Mouse (Mus musculus): ENCODE data around the gene Pde8a. TPM values are rescaled to one million over a fixed set of nuclear protein-coding genes. Genes with fewer than 3 reads are reported as not detected.

Gene Pde8a
- polyA plus RNA-seq, 1 experiment from 2014 or later: 1.9 TPM

GRCm38 (mm10) chr7:81298206-81298605, 84.8 kb downstream of the Pde8a start:
- ATAC-seq: no peak
- no peak overlapping the region for H3K4me3 ChIP-seq
- H3K27ac ChIP-seq: no peak overlapping the region
- H3K4me1 ChIP-seq: peaks cover 6% of the 10 kb centered on the region; the same call in 1 of the 2 replicates
- no peak overlapping the region for H3K9ac ChIP-seq
- WGBS: 40% methylated on average over 6 of the region's 6 CpGs
- no peaks in the 10 kb centered on the region for H3K27me3 ChIP-seq
- no peaks in the 10 kb centered on the region for H3K9me3 ChIP-seq (replicated peaks)
- no peaks in the 10 kb centered on the region for H3K36me3 ChIP-seq (ENCODE audit: poor library complexity, severe bottlenecking)
- H3K4me2 ChIP-seq: no peak overlapping the region

- H3K9me3 ChIP-seq (replicated peaks): no peaks in the 10 kb centered on the region
- H3K9ac ChIP-seq: no peak overlapping the region
- peaks cover 6% of the 10 kb centered on the region; the same call in 1 of the 2 replicates for H3K4me1 ChIP-seq
- H3K27me3 ChIP-seq: no peaks in the 10 kb centered on the region
- no peak overlapping the region for H3K4me3 ChIP-seq
- H3K36me3 ChIP-seq (ENCODE audit: poor library complexity, severe bottlenecking): no peaks in the 10 kb centered on the region
- H3K4me2 ChIP-seq: no peak overlapping the region
- no peak for ATAC-seq
- 42% methylated on average over 7 of the region's 7 CpGs for WGBS
- H3K27ac ChIP-seq: no peak overlapping the region
Measured at GRCm38 (mm10) chr7:81301323-81301722, 87.9 kb downstream of the Pde8a start.

- Histone ChIP-seq H3K9ac (no peak overlapping the region), H3K27me3 (no peaks in the 10 kb centered on the region), H3K36me3 (ENCODE audit: poor library complexity, severe bottlenecking) (no peaks in the 10 kb centered on the region), H3K27ac (no peak overlapping the region), H3K4me3 (no peak overlapping the region), H3K4me1 (peaks cover 6% of the 10 kb centered on the region; the same call in 1 of the 2 replicates), H3K4me2 (no peak overlapping the region), H3K9me3 (replicated peaks) (no peaks in the 10 kb centered on the region)
- ATAC-seq: no peak
- 88% methylated on average over 2 of the region's 2 CpGs for WGBS
Measured at GRCm38 (mm10) chr7:81303682-81304081, 90.3 kb downstream of the Pde8a start.

- no peak for ATAC-seq
- Histone ChIP-seq H3K4me3 (no peak overlapping the region), H3K4me2 (no peak overlapping the region), H3K9ac (no peak overlapping the region), H3K9me3 (replicated peaks) (no peaks in the 10 kb centered on the region), H3K27ac (no peak overlapping the region), H3K36me3 (ENCODE audit: poor library complexity, severe bottlenecking) (no peaks in the 10 kb centered on the region), H3K27me3 (no peaks in the 10 kb centered on the region), H3K4me1 (peaks cover 6% of the 10 kb centered on the region; the same call in 1 of the 2 replicates)
- 89% methylated on average over 5 of the region's 5 CpGs for WGBS
Measured at GRCm38 (mm10) chr7:81304100-81304499, 90.7 kb downstream of the Pde8a start.

- no peak overlapping the region for H3K4me2 ChIP-seq
- H3K4me1 ChIP-seq: peaks cover 6% of the 10 kb centered on the region; the same call in 1 of the 2 replicates
- no peak for ATAC-seq
- no peak overlapping the region for H3K27ac ChIP-seq
- no peak overlapping the region for H3K9ac ChIP-seq
- H3K4me3 ChIP-seq: no peak overlapping the region
- no peaks in the 10 kb centered on the region for H3K27me3 ChIP-seq
- WGBS: 95% methylated on average over 5 of the region's 5 CpGs
- H3K9me3 ChIP-seq (replicated peaks): no peaks in the 10 kb centered on the region
- H3K36me3 ChIP-seq (ENCODE audit: poor library complexity, severe bottlenecking): no peaks in the 10 kb centered on the region
Measured at GRCm38 (mm10) chr7:81304675-81305074, 91.3 kb downstream of the Pde8a start.

- no peak overlapping the region for H3K27ac ChIP-seq
- no peaks in the 10 kb centered on the region for H3K9me3 ChIP-seq (replicated peaks)
- WGBS: 65% methylated on average over 8 of the region's 8 CpGs
- ATAC-seq: no peak
- H3K4me2 ChIP-seq: no peak overlapping the region
- H3K36me3 ChIP-seq (ENCODE audit: poor library complexity, severe bottlenecking): no peaks in the 10 kb centered on the region
- no peak overlapping the region for H3K9ac ChIP-seq
- H3K4me1 ChIP-seq: no peaks in the 10 kb centered on the region
- no peak overlapping the region for H3K4me3 ChIP-seq
- no peaks in the 10 kb centered on the region for H3K27me3 ChIP-seq
Measured at GRCm38 (mm10) chr7:81307735-81308134, 94.3 kb downstream of the Pde8a start.

- H3K9me3 ChIP-seq (replicated peaks): no peaks in the 10 kb centered on the region
- no peaks in the 10 kb centered on the region for H3K27me3 ChIP-seq
- no peak overlapping the region for H3K27ac ChIP-seq
- H3K36me3 ChIP-seq (ENCODE audit: poor library complexity, severe bottlenecking): no peaks in the 10 kb centered on the region
- no peak overlapping the region for H3K4me2 ChIP-seq
- no peak overlapping the region for H3K4me3 ChIP-seq
- no peaks in the 10 kb centered on the region for H3K4me1 ChIP-seq
- ATAC-seq: no peak
- 91% methylated on average over 6 of the region's 6 CpGs for WGBS
- H3K9ac ChIP-seq: no peak overlapping the region
Measured at GRCm38 (mm10) chr7:81309247-81309646, 95.9 kb downstream of the Pde8a start.

- no peaks in the 10 kb centered on the region for H3K4me1 ChIP-seq
- no peak for ATAC-seq
- no peaks in the 10 kb centered on the region for H3K36me3 ChIP-seq (ENCODE audit: poor library complexity, severe bottlenecking)
- H3K4me3 ChIP-seq: no peak overlapping the region
- H3K9me3 ChIP-seq (replicated peaks): no peaks in the 10 kb centered on the region
- H3K27ac ChIP-seq: no peak overlapping the region
- no peak overlapping the region for H3K4me2 ChIP-seq
- no peaks in the 10 kb centered on the region for H3K27me3 ChIP-seq
- 91% methylated on average over 1 of the region's 1 CpGs for WGBS
- H3K9ac ChIP-seq: no peak overlapping the region
Measured at GRCm38 (mm10) chr7:81311130-81311529, 97.7 kb downstream of the Pde8a start.

GRCm38 (mm10) chr7:81311581-81311980, 98.2 kb downstream of the Pde8a start:
- Histone ChIP-seq H3K36me3 (ENCODE audit: poor library complexity, severe bottlenecking) (no peaks in the 10 kb centered on the region), H3K4me1 (no peaks in the 10 kb centered on the region)
- no peak for ATAC-seq

GRCm38 (mm10) chr7:81315583-81315982, 102.2 kb downstream of the Pde8a start:
- no peak overlapping the region for H3K27ac ChIP-seq
- WGBS: 83% methylated on average over 8 of the region's 8 CpGs

More at GRCm38 (mm10) chr7:81311581-81311980, 98.2 kb downstream of the Pde8a start:
- H3K9me3 ChIP-seq (replicated peaks): no peaks in the 10 kb centered on the region
- H3K9ac ChIP-seq: no peak overlapping the region
- H3K27me3 ChIP-seq: no peaks in the 10 kb centered on the region
- H3K4me2 ChIP-seq: no peak overlapping the region
- H3K27ac ChIP-seq: no peak overlapping the region
- no peak overlapping the region for H3K4me3 ChIP-seq

GRCm38 (mm10) chr7:81319749-81320148, 106.4 kb downstream of the Pde8a start:
- Histone ChIP-seq H3K4me2 (no peak overlapping the region), H3K4me1 (no peaks in the 10 kb centered on the region), H3K9ac (no peak overlapping the region), H3K9me3 (replicated peaks) (no peaks in the 10 kb centered on the region), H3K27ac (no peak overlapping the region), H3K36me3 (ENCODE audit: poor library complexity, severe bottlenecking) (no peaks in the 10 kb centered on the region), H3K27me3 (no peaks in the 10 kb centered on the region), H3K4me3 (no peak overlapping the region)
- ATAC-seq: no peak
- 94% methylated on average over 6 of the region's 6 CpGs for WGBS

More at GRCm38 (mm10) chr7:81315583-81315982, 102.2 kb downstream of the Pde8a start:
- Histone ChIP-seq H3K4me3 (no peak overlapping the region), H3K4me2 (no peak overlapping the region), H3K9ac (no peak overlapping the region), H3K4me1 (no peaks in the 10 kb centered on the region), H3K9me3 (replicated peaks) (no peaks in the 10 kb centered on the region), H3K27me3 (no peaks in the 10 kb centered on the region), H3K36me3 (ENCODE audit: poor library complexity, severe bottlenecking) (no peaks in the 10 kb centered on the region)
- ATAC-seq: no peak

- 78% methylated on average over 5 of the region's 5 CpGs for WGBS
- Histone ChIP-seq H3K4me3 (no peak overlapping the region), H3K9me3 (replicated peaks) (no peaks in the 10 kb centered on the region)
Measured at GRCm38 (mm10) chr7:81321776-81322175, 108.4 kb downstream of the Pde8a start.

GRCm38 (mm10) chr7:81326043-81326442, 112.6 kb downstream of the Pde8a start:
- H3K36me3 ChIP-seq (ENCODE audit: poor library complexity, severe bottlenecking): peaks cover 16% of the 10 kb centered on the region
- no peak overlapping the region for H3K9ac ChIP-seq
- no peaks in the 10 kb centered on the region for H3K4me1 ChIP-seq
- H3K27ac ChIP-seq: no peak overlapping the region
- H3K4me2 ChIP-seq: no peak overlapping the region
- no peaks in the 10 kb centered on the region for H3K27me3 ChIP-seq
- H3K9me3 ChIP-seq (replicated peaks): no peaks in the 10 kb centered on the region
- no peak overlapping the region for H3K4me3 ChIP-seq
- WGBS: 91% methylated on average over 12 of the region's 12 CpGs
- ATAC-seq: no peak

More at GRCm38 (mm10) chr7:81321776-81322175, 108.4 kb downstream of the Pde8a start:
- Histone ChIP-seq H3K4me1 (no peaks in the 10 kb centered on the region), H3K4me2 (no peak overlapping the region), H3K27me3 (no peaks in the 10 kb centered on the region), H3K9ac (no peak overlapping the region), H3K36me3 (ENCODE audit: poor library complexity, severe bottlenecking) (peaks cover under 1% of the 10 kb centered on the region; the same call in 1 of the 2 replicates), H3K27ac (no peak overlapping the region)
- ATAC-seq: no peak

Data from forebrain, embryonic 13.5 days (tissue).